Mouse (Mus musculus): ENCODE measurements around the gene Fancc.

Gene Fancc

DNA sequence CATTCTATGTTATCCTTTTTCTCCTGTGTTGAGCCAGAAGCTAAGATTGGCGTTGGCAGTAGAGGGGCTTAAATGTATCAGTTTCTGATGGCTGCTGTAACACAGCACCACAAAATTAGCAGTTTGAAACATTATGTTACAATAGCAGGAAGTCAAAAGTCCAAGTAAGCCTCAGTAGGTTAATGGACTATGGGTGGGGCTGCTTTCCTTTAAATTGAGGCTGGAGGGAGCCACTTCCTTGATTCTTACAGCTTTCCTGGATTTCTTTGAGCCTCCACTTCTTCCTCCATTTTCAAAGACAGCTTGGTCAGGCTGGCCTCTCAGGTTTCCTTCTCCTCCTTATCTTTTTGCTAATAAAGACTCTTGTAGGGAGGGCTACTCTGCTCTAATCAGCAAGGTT, 228.3 kb downstream of the Fancc start:
- DNase-seq (ENCODE audit: extremely low spot score, low read depth, low spot score): no peak

GRCm38 (mm10) chr13:63268371-63268770, 228.7 kb downstream of the Fancc start:
- DNase-seq (ENCODE audit: extremely low spot score, low read depth, low spot score): no peak

- DNase-seq (ENCODE audit: extremely low spot score, low read depth, low spot score): no peak
Observed at GRCm38 (mm10) chr13:63262168-63262957, 234.7 kb downstream of the Fancc start.

DNA sequence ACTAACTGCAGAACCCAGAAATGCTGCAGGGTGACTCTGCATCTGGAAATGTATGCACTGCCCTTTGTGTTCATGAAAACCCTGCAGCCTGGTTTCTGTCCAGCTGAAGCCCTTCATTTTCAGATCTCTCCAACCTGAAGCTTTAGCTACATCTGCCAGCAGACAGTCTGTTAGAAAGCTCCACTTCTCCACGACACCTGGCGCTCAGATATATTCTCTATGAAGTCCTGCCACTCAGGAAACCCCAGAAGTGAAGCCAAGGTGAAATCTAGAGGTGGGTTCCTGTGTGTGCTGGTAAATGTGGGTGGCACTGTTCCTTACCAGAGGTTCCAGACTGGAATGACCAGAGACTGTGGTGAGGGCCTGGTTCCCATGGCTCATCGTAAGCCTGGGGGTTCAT, 235.4 kb downstream of the Fancc start:
- no peak for DNase-seq (ENCODE audit: extremely low spot score, low read depth, low spot score)

GRCm38 (mm10) chr13:63260753-63261631, 236.1 kb downstream of the Fancc start:
- no peak for DNase-seq (ENCODE audit: extremely low spot score, low read depth, low spot score)

DNA sequence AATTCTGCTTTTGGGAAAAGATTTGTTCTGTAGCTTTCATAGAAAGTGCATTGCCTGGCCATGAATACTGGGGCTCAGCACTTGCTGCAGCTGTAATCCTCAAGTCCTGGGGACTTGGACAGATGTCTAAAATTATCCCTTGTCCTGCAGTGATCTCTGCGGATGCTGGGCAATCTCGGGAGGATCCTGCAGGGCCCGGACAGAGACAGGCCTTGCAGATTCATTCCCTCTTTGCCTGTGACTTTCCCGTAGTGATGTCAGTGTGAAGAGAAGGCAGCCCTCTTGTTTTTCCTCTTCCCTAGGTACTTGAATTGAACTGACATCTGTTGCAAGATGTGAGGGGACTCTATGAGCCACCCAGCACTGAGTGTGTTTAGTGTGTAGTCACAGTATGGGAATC, 236.9 kb downstream of the Fancc start:
- no peak for DNase-seq (ENCODE audit: extremely low spot score, low read depth, low spot score)

- DNase-seq (ENCODE audit: extremely low spot score, low read depth, low spot score): no peak
Observed at GRCm38 (mm10) chr13:63258671-63259070, 238.4 kb downstream of the Fancc start.

GRCm38 (mm10) chr13:63258167-63258582, 238.9 kb downstream of the Fancc start:
- no peak for DNase-seq (ENCODE audit: extremely low spot score, low read depth, low spot score)

DNA sequence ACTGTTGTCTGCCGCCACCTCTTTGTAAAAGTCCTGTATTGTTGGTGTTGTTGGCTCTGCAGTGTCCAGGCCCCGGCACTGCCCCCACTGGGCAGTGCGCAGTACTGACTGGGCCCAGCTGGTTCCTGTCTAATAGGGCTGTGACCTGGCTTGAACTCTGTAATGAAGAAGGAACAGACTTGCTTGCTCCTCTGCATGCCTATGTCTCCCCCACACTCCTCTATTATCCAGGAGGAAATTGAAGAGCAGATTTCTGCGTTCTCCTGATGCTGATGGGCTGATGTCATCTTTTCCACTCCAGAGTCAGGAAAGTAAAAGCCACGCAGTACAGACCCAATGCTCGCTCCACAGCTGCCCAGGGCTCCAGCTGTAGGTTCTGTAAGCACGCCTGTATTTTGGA, 240.3 kb downstream of the Fancc start:
- DNase-seq (ENCODE audit: extremely low spot score, low read depth, low spot score): no peak

GRCm38 (mm10) chr13:63256146-63256545, 240.9 kb downstream of the Fancc start:
- DNase-seq (ENCODE audit: extremely low spot score, low read depth, low spot score): no peak

DNA sequence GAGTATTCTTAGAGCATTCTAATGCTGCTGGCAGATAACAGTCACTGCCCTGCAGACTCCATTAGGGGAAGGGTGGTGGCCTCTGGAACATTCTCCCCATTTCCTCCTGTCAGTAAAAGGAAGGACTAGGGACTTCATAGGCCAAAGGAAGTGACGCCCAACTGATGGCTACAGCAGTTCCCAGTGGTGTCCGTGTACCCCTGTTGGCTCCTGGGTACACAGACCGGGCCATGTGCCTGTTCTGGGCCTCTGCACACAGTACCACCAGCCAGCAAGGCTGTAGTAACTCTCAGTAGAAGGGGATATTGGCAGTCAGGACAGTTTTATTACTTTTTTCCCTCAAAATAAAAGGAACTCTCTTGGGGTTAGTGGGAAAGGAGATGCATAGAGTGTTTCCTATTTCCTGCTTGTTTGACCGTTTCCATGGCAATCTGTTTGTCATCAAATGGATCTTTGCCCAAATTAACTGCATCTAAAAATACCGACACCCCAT, 241.5 kb downstream of the Fancc start:
- DNase-seq (ENCODE audit: extremely low spot score, low read depth, low spot score): no peak

GRCm38 (mm10) chr13:63253886-63254636, 243.0 kb downstream of the Fancc start:
- no peak for DNase-seq (ENCODE audit: extremely low spot score, low read depth, low spot score)

GRCm38 (mm10) chr13:63253147-63253546, 243.9 kb downstream of the Fancc start:
- no peak for DNase-seq (ENCODE audit: extremely low spot score, low read depth, low spot score)

GRCm38 (mm10) chr13:63252295-63253010, 244.6 kb downstream of the Fancc start:
- no peak for DNase-seq (ENCODE audit: extremely low spot score, low read depth, low spot score)

GRCm38 (mm10) chr13:63251118-63251889, 245.8 kb downstream of the Fancc start:
- no peak for DNase-seq (ENCODE audit: extremely low spot score, low read depth, low spot score)

- DNase-seq (ENCODE audit: extremely low spot score, low read depth, low spot score): no peak
Observed at GRCm38 (mm10) chr13:63250441-63250980, 246.6 kb downstream of the Fancc start.

GRCm38 (mm10) chr13:63249741-63250431, 247.2 kb downstream of the Fancc start:
- DNase-seq (ENCODE audit: extremely low spot score, low read depth, low spot score): no peak

- no peak for DNase-seq (ENCODE audit: extremely low spot score, low read depth, low spot score)
Observed at GRCm38 (mm10) chr13:63249171-63249570, 247.9 kb downstream of the Fancc start.

DNA sequence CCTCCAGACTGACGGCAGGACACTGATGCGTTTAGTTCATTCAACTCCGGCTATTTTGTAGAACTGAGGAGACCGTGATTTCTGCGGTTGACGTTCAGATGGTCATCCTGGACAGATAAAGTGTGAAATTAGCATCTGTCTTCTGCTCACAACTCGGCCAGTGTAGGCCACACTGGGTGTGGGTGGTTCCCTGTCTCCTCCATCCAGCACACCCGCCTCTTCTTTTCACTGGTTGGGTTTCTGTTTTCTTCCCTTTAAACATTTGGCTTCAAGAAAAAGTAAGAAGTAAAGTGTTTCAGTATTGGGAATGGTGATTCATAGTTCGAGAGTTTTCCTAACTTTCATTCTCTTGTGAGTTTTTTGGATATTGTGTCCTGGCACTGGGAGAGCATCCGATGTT, 248.8 kb downstream of the Fancc start:
- DNase-seq (ENCODE audit: extremely low spot score, low read depth, low spot score): no peak

Measured in hindlimb bud, embryonic 11.5 days (tissue).